Mouse (Mus musculus): ENCODE data around the gene Gm15013.
"Not testable (repeated sequence)": the region's sequence is repeated elsewhere in the genome, so short reads cannot be mapped to it uniquely, and the experiment has no call there.

The Gm15013 gene

GRCm38 (mm10) chrX:139714381-139714780 lies at the start of gene Gm15013:
Gene Gm15013, minus strand, starts transcription at chrX:139714481.
- no peak for DNase-seq

GRCm38 (mm10) chrX:139762546-139762945 lies 48.3 kb upstream of the Gm15013 start:
- DNase-seq, result peak; percentile 52

GRCm38 (mm10) chrX:139758634-139759033 lies 44.4 kb upstream of the Gm15013 start:
- not testable (repeated sequence) for DNase-seq

GRCm38 (mm10) chrX:139751855-139752254 lies 37.6 kb upstream of the Gm15013 start:
- peak; percentile 70 for DNase-seq

GRCm38 (mm10) chrX:139737066-139737465 lies 22.8 kb upstream of the Gm15013 start:
- no peak for DNase-seq

GRCm38 (mm10) chrX:139730541-139730940 lies 16.3 kb upstream of the Gm15013 start:
- no peak for DNase-seq

- no peak for DNase-seq
These were observed 8.1 kb upstream of the Gm15013 start for GRCm38 (mm10) chrX:139722350-139722749.

- DNase-seq, result peak; percentile 61
These were observed 29.2 kb downstream of the Gm15013 start, which contains the start of gene Tbc1d8b for GRCm38 (mm10) chrX:139684775-139685695. Gene Tbc1d8b, plus strand, starts transcription at chrX:139684996.

- no peak for DNase-seq
These were observed 29.9 kb downstream of the Gm15013 start for GRCm38 (mm10) chrX:139684410-139684774.

- no peak for DNase-seq
These were observed 48.5 kb downstream of the Gm15013 start for GRCm38 (mm10) chrX:139665829-139666228.
